Mouse (Mus musculus) adipocyte (in vitro differentiated cells): Measurements from ENCODE around the gene Elf5.

Experiments
- DNase-seq: peaks from one replicate; pipeline ENCODE4 v3.0.0-alpha.2; 2016; ENCODE audit warnings: low spot score

The Elf5 gene

GRCm38 (mm10) chr2:103435110-103435509, 23.6 kb downstream of the Elf5 start:
- no peak for DNase-seq

GRCm38 (mm10) chr2:103436534-103436933, 25.0 kb downstream of the Elf5 start:
- no peak for DNase-seq

- DNase-seq = peak; percentile 33
Measured at GRCm38 (mm10) chr2:103439071-103439622, 27.7 kb downstream of the Elf5 start.

- peak; percentile 82 for DNase-seq
Measured at GRCm38 (mm10) chr2:103439710-103440109, 28.2 kb downstream of the Elf5 start.

- DNase-seq = peak; percentile 51
Measured at GRCm38 (mm10) chr2:103445776-103446175, 34.3 kb downstream of the Elf5 start.

- DNase-seq = no peak
Measured at GRCm38 (mm10) chr2:103446326-103446725, 34.8 kb downstream of the Elf5 start.

- no peak for DNase-seq
Measured at GRCm38 (mm10) chr2:103448947-103449560, 37.6 kb downstream of the Elf5 start.

GRCm38 (mm10) chr2:103449813-103450212, 38.3 kb downstream of the Elf5 start:
- DNase-seq = no peak

- no peak for DNase-seq
Measured at GRCm38 (mm10) chr2:103450267-103450666, 38.8 kb downstream of the Elf5 start.

- no peak for DNase-seq
Measured at GRCm38 (mm10) chr2:103452550-103452949, 41.1 kb downstream of the Elf5 start.

GRCm38 (mm10) chr2:103455748-103456147, 44.3 kb downstream of the Elf5 start:
- no peak for DNase-seq

- DNase-seq = peak; percentile 81
Measured at GRCm38 (mm10) chr2:103456646-103457045, 45.2 kb downstream of the Elf5 start.

GRCm38 (mm10) chr2:103457048-103457447, 45.6 kb downstream of the Elf5 start:
- no peak for DNase-seq

GRCm38 (mm10) chr2:103457628-103458027, 46.1 kb downstream of the Elf5 start:
- DNase-seq = peak; percentile 35

- DNase-seq = no peak
Measured at GRCm38 (mm10) chr2:103459069-103459468, 47.6 kb downstream of the Elf5 start.

- DNase-seq = no peak
Measured at GRCm38 (mm10) chr2:103461210-103461609, 49.7 kb downstream of the Elf5 start.

GRCm38 (mm10) chr2:103461743-103462142, 50.3 kb downstream of the Elf5 start:
- peak; percentile 24 for DNase-seq

GRCm38 (mm10) chr2:103462746-103463145, 51.3 kb downstream of the Elf5 start:
- DNase-seq = no peak

GRCm38 (mm10) chr2:103464524-103464923, 53.0 kb downstream of the Elf5 start:
- no peak for DNase-seq

GRCm38 (mm10) chr2:103465429-103465828, 53.9 kb downstream of the Elf5 start:
- DNase-seq = no peak

- no peak for DNase-seq
Measured at GRCm38 (mm10) chr2:103466272-103466671, 54.8 kb downstream of the Elf5 start.

- DNase-seq = no peak
Measured at GRCm38 (mm10) chr2:103466984-103467588, 55.6 kb downstream of the Elf5 start.

GRCm38 (mm10) chr2:103473362-103473761, 61.9 kb downstream of the Elf5 start:
- DNase-seq = no peak

GRCm38 (mm10) chr2:103476180-103476579, 64.7 kb downstream of the Elf5 start:
- no peak for DNase-seq
